Mouse (Mus musculus): ENCODE results near the gene 1700013G24Rik. TPM values are rescaled to one million over a fixed set of nuclear protein-coding genes. Genes with fewer than 3 reads are reported as not detected.
"Not testable (repeated sequence)": the region's sequence is repeated elsewhere in the genome, so short reads cannot be mapped to it uniquely, and the experiment has no call there.

1700013G24Rik gene
- polyA plus RNA-seq (2015; fragmentation: Nextera tagmentation; extraction: Ambion mirVana), result 0.18 TPM in 1 of 2 replicates, not detected in the other

- 70% methylated on average over 8 of the region's 8 CpGs for WGBS
- H3K27ac ChIP-seq, result no peak within 1 kb of the TSS; the same call in 1 of the 2 replicates
- no peaks in the 10 kb centered on the region for H3K27me3 ChIP-seq
- H3K4me2 ChIP-seq (replicated peaks), result no peak within 1 kb of the TSS
- H3K9ac ChIP-seq, result no peak within 1 kb of the TSS
- no peak within 1 kb of the TSS for H3K4me3 ChIP-seq
- no peaks in the 10 kb centered on the region for H3K36me3 ChIP-seq
- peaks cover 8% of the 10 kb centered on the region for H3K4me1 ChIP-seq
- no peaks in the 10 kb centered on the region for H3K9me3 ChIP-seq
- no peak for ATAC-seq (ENCODE audit: low FRiP score, low read depth)
Observed at GRCm38 (mm10) chr4:137453234-137453767, at the start of gene 1700013G24Rik. Gene 1700013G24Rik, plus strand, starts transcription at chr4:137453284.

- WGBS, result 84% methylated on average over 3 of the region's 3 CpGs
Observed at GRCm38 (mm10) chr4:137405571-137405970, 47.5 kb upstream of the 1700013G24Rik start.

GRCm38 (mm10) chr4:137409691-137410090 is 43.4 kb upstream of the 1700013G24Rik start, which contains the start of gene Cela3a:
Gene Cela3a, minus strand, starts transcription at chr4:137409791.
- H3K27ac ChIP-seq, result no peak within 1 kb of the TSS
- ATAC-seq (ENCODE audit: low FRiP score, low read depth), result no peak
- no peaks in the 10 kb centered on the region for H3K4me1 ChIP-seq
- no peak within 1 kb of the TSS for H3K4me2 ChIP-seq (replicated peaks)
- H3K4me3 ChIP-seq, result no peak within 1 kb of the TSS
- H3K9me3 ChIP-seq, result no peaks in the 10 kb centered on the region
- H3K27me3 ChIP-seq, result no peaks in the 10 kb centered on the region
- no peaks in the 10 kb centered on the region for H3K36me3 ChIP-seq
- no peak within 1 kb of the TSS for H3K9ac ChIP-seq
- WGBS, result 91% methylated on average over 5 of the region's 5 CpGs

More at GRCm38 (mm10) chr4:137405571-137405970, 47.5 kb upstream of the 1700013G24Rik start:
- Histone ChIP-seq H3K27ac (no peak overlapping the region), H3K9ac (no peak overlapping the region), H3K9me3 (no peaks in the 10 kb centered on the region), H3K4me2 (replicated peaks) (no peak overlapping the region), H3K4me3 (no peak overlapping the region), H3K4me1 (no peaks in the 10 kb centered on the region), H3K27me3 (no peaks in the 10 kb centered on the region), H3K36me3 (no peaks in the 10 kb centered on the region)
- no peak for ATAC-seq (ENCODE audit: low FRiP score, low read depth)

- H3K4me2 ChIP-seq (replicated peaks); H3K9ac ChIP-seq; H3K27ac ChIP-seq; ATAC-seq (ENCODE audit: low FRiP score, low read depth); H3K36me3 ChIP-seq; H3K27me3 ChIP-seq; H3K4me1 ChIP-seq; H3K4me3 ChIP-seq; H3K9me3 ChIP-seq: not testable (repeated sequence)
- 88% methylated on average over 7 of the region's 7 CpGs for WGBS
Observed at GRCm38 (mm10) chr4:137412185-137412709, 40.8 kb upstream of the 1700013G24Rik start.

- Histone ChIP-seq H3K4me1 (no peaks in the 10 kb centered on the region), H3K36me3 (no peaks in the 10 kb centered on the region), H3K4me2 (replicated peaks) (no peak overlapping the region), H3K4me3 (no peak overlapping the region), H3K9me3 (no peaks in the 10 kb centered on the region), H3K27ac (no peak overlapping the region), H3K27me3 (no peaks in the 10 kb centered on the region), H3K9ac (no peak overlapping the region)
- no peak for ATAC-seq (ENCODE audit: low FRiP score, low read depth)
- 77% methylated on average over 1 of the region's 1 CpGs for WGBS
Observed at GRCm38 (mm10) chr4:137414936-137415335, 38.1 kb upstream of the 1700013G24Rik start.

GRCm38 (mm10) chr4:137417712-137418564 is 35.1 kb upstream of the 1700013G24Rik start:
- WGBS, result 78% methylated on average over 11 of the region's 11 CpGs
- no peak overlapping the region for H3K4me3 ChIP-seq
- no peaks in the 10 kb centered on the region for H3K36me3 ChIP-seq
- H3K9ac ChIP-seq, result no peak overlapping the region
- H3K9me3 ChIP-seq, result no peaks in the 10 kb centered on the region
- H3K27ac ChIP-seq, result no peak overlapping the region
- H3K4me2 ChIP-seq (replicated peaks), result no peak overlapping the region
- ATAC-seq (ENCODE audit: low FRiP score, low read depth), result no peak
- H3K27me3 ChIP-seq, result no peaks in the 10 kb centered on the region
- no peaks in the 10 kb centered on the region for H3K4me1 ChIP-seq

GRCm38 (mm10) chr4:137430502-137430901 is 22.6 kb upstream of the 1700013G24Rik start, which contains the start of gene Cela3b:
Gene Cela3b, minus strand, starts transcription at chr4:137430540.
- no peaks in the 10 kb centered on the region for H3K4me1 ChIP-seq
- no peak within 1 kb of the TSS for H3K4me3 ChIP-seq
- H3K27ac ChIP-seq, result no peak within 1 kb of the TSS
- H3K4me2 ChIP-seq (replicated peaks), result no peak within 1 kb of the TSS
- no peaks in the 10 kb centered on the region for H3K36me3 ChIP-seq
- H3K9me3 ChIP-seq, result no peaks in the 10 kb centered on the region
- H3K9ac ChIP-seq, result no peak within 1 kb of the TSS
- 77% methylated on average over 4 of the region's 4 CpGs for WGBS
- ATAC-seq (ENCODE audit: low FRiP score, low read depth), result no peak
- H3K27me3 ChIP-seq, result no peaks in the 10 kb centered on the region

GRCm38 (mm10) chr4:137432700-137433550 is 20.2 kb upstream of the 1700013G24Rik start:
- not testable (repeated sequence) for H3K4me3 ChIP-seq; H3K4me2 ChIP-seq (replicated peaks); H3K9ac ChIP-seq; ATAC-seq (ENCODE audit: low FRiP score, low read depth); H3K4me1 ChIP-seq; H3K27ac ChIP-seq; H3K9me3 ChIP-seq; H3K27me3 ChIP-seq; H3K36me3 ChIP-seq
- 74% methylated on average over 10 of the region's 10 CpGs for WGBS

GRCm38 (mm10) chr4:137436979-137437669 is 16.0 kb upstream of the 1700013G24Rik start:
- no peak overlapping the region for H3K4me3 ChIP-seq
- no peak overlapping the region for H3K27ac ChIP-seq
- H3K9ac ChIP-seq, result no peak overlapping the region
- H3K27me3 ChIP-seq, result no peaks in the 10 kb centered on the region
- H3K36me3 ChIP-seq, result no peaks in the 10 kb centered on the region
- ATAC-seq (ENCODE audit: low FRiP score, low read depth), result no peak
- no peaks in the 10 kb centered on the region for H3K9me3 ChIP-seq
- WGBS, result 87% methylated on average over 8 of the region's 8 CpGs
- H3K4me2 ChIP-seq (replicated peaks), result no peak overlapping the region
- H3K4me1 ChIP-seq, result no peaks in the 10 kb centered on the region

- Histone ChIP-seq H3K36me3 (no peaks in the 10 kb centered on the region), H3K4me3 (no peak overlapping the region), H3K27ac (no peak overlapping the region), H3K4me2 (replicated peaks) (no peak overlapping the region), H3K27me3 (no peaks in the 10 kb centered on the region), H3K4me1 (no peaks in the 10 kb centered on the region), H3K9me3 (no peaks in the 10 kb centered on the region), H3K9ac (no peak overlapping the region)
- ATAC-seq (ENCODE audit: low FRiP score, low read depth), result no peak
- WGBS, result 87% methylated on average over 8 of the region's 8 CpGs
Observed at GRCm38 (mm10) chr4:137438842-137439241, 14.2 kb upstream of the 1700013G24Rik start.

GRCm38 (mm10) chr4:137441332-137441731 is 11.8 kb upstream of the 1700013G24Rik start:
- Histone ChIP-seq H3K4me2 (replicated peaks) (no peak overlapping the region), H3K4me1 (no peaks in the 10 kb centered on the region), H3K27ac (no peak overlapping the region), H3K9ac (no peak overlapping the region), H3K9me3 (no peaks in the 10 kb centered on the region), H3K4me3 (no peak overlapping the region), H3K36me3 (no peaks in the 10 kb centered on the region), H3K27me3 (no peaks in the 10 kb centered on the region)
- ATAC-seq (ENCODE audit: low FRiP score, low read depth), result no peak
- 83% methylated on average over 4 of the region's 4 CpGs for WGBS

Measured in limb, embryonic 13.5 days (tissue).